Mouse (Mus musculus) spleen, embryonic (tissue): ENCODE measurements around the gene Gm28051.

Source experiments
- CTCF ChIA-PET: fragments of 350-600 bp; sonication (Branson Sonifier 250); formaldehyde crosslinking; loops from one replicate; lab custom pipeline; 2022; lab: Charles Lee

Gene Gm28051

DNA sequence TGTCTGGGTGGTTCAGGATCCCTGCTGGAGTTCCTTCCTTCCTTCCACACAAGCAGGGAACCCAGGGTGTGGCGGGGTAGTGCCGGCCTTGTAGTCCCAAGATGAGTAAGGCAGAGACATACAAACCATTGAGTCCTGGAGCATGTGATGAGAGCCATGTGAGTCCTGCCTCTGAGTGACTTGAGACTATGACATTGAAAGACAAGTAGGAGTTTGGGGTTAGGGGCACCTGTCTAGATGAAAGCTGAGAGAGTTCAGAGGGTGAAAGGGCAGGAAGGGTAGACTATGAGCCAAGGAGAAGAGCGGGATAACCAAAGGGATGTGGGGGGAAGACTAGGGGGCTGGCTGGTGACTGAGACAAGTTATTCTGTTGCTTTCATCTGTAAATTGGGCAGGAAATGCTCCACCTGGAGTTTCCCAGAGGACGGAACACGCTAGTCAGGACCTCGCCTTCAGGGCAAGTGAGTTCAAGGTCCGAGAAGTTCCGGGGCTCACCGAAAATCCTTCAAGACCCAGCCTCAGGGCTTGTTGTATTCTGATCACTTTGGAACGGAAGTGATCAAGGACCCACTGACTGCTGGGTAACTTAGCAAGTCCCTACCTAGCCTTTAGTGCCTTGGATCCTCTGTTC is 50.6 kb downstream of the Gm28051 start:
- CTCF ChIA-PET: no interaction called here

DNA sequence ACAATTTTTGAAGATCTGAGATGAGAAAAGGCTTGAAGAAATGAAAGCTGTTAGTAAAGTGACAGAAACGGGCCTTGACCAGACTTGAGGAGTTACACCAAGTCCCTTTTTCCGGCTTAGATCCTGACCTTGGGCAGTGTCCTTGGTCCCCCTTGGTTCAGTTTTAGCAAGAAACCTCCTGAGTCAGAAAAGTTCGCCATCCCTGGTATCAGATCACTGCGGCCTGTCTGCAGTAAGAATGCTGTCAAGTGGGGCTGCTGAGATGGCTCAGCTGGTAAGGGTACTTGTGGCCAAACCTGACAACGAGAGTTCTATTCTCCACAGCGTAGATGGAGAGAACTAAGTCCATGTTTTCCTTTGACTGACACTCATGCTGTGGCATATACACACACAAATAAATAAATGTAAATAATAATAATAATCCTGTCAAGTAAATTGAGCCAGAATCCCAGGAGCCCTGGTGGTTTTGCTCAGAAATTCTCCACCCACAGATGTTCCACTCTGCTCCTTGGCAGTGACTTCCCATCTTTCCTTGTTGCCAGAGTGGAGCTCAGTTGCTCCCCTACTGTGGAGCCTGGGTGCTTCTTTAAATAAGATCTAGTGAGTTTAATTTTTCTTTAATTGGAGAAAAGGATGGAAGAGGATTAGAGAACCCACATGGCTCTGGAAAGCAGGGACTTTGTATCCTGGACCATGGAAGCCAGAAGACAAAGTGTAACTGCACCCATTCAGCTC is 51.5 kb downstream of the Gm28051 start:
- CTCF ChIA-PET: interaction anchor here (0.5 to 0.7 kb wide), 2 partner anchors 46 to 712 kb away, joined by 3 to 6 read pairs; no protein-coding TSS in a partner anchor

DNA sequence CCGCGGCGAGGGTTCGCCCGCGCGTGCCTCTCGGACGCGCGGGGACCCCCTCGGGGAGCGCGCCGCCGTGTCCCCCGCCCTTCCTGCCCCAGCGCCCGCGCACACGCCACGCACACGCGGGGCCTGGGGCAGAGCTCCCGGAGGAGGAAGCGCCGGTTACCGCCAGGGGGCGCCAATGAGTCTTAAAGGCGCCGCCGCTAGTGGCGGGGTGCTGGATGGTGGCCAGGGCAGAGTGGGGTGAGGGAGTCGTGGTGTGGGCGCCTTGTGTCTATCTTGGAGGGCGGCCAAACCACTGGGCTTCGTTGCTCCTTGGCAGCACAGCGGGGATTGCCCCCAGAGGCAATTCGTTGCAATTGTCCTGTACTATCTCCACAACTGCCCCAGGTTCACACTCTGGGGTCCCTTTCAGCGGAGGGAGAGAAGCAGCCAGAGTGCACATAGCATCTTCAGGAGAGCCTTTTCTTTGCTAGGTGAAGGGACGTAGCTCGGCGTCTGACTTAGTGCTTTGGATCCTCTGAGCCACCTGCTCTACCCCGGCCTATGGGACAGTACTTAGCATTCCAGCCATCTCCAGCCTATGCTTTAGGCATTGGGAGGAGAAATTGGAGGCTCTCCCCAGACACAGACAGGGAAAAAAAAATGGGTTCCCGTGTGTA is 52.2 kb downstream of the Gm28051 start:
- CTCF ChIA-PET: interaction anchor here (0.5 to 0.7 kb wide), 2 partner anchors 46 to 711 kb away, joined by 3 to 6 read pairs; no protein-coding TSS in a partner anchor

DNA sequence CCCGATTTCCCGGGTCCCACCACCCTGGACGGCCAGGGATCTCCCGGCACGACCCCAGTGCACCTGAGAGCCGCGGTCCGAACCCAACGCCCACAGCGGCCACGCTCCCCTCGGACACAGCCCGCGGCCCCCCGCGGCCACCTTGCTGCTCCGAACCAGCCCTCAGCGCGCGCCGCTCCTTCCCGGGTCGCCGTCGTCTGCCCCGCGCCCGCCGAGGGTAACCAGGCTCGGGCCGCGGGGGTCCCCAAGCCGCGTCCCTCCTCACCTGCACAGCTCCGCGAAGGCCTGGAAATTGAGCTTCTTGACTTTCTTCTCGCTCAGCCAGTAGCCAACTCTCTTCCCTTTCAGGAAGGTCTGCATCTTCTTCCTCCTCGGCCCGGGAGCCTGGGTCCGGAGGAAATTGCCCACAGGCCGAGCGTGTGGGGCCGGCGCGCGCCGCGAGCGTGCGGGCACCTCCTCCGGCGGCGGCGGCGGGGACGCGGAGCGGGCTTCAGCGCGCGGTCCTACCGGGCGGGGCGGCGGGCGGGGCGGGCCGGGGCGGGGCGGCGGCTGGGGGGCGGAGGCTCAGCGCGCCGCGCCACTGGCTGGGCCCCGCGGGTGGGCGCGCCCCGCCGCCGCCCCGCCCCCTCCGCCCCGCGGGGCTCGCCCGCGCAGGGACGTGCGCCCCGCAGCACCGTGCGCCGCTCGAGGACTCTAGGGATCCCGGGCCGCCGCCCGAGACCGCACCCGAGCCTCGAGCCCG is 52.9 kb downstream of the Gm28051 start, which contains the start of gene Itpk1:
TSS of gene Itpk1 (minus strand) at position 474 of the 742 bp plus-strand sequence.
- CTCF ChIA-PET: no interaction called here

DNA sequence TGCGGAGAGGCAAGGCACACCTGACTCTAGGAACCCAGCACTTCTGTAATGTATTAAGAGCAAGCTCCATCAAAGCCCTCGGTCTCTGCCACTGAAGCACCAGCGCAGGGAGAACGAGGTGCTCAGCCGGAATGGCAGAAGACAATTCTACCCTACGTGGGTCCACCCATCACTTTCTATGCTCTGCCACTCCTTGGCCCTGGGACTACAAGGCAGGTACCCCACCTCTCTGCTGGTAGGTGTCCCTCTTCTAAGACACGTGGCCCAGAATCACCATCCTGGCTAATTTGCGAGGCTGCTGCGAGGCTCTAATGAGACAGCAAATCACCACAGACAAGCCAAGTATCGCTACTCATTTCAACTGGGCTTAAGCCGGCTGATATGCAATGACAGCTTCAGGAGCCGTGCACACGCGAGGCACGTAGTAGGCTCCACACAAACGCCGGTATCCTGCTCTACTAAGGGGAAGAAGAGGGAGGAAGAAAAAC is 53.6 kb downstream of the Gm28051 start:
- CTCF ChIA-PET: interaction anchor here (3.4 kb wide), 1 partner anchor 13 kb away, joined by 24 read pairs; no protein-coding TSS in a partner anchor

DNA sequence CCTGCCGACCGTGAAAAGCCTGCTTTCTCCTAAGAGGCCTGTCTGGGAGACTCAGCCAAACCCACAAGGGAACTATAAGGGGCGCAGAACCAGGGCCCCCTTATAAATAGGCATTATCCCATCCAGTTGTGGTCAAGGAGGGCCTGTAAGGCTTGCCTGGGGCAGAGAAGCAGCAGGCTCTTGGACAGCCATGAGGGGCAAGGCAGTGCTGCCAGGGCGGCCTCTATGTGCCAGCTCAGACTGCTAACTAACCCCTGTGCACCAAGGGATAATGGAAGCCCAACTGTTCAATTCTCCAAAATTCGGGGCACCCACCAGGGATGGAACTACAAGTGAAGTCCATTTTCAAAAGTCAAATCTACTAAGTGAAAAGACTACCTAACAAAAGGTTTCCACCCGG is 54.1 kb downstream of the Gm28051 start:
- CTCF ChIA-PET: interaction anchor here (0.7 to 3.4 kb wide), 2 partner anchors 13 to 100 kb away, joined by 5 to 24 read pairs; no protein-coding TSS in a partner anchor

DNA sequence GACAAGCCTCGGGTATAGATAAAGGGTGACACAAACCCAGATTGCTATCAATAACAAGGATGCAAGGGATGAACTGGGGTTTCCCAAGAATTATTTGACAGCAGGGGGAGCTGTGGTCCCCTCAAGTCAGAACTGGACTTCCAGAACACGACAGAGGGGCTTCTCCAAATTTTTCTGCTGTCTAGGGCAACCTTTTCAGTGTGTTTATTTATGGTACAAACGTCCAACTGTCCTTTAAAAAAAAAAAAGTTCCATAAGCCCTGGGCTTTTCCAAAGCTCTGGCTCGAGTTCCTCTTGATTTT is 54.5 kb downstream of the Gm28051 start:
- CTCF ChIA-PET: interaction anchor here (0.7 to 3.4 kb wide), 3 partner anchors 12 to 100 kb away, joined by 5 to 24 read pairs (median 8); no protein-coding TSS in a partner anchor

DNA sequence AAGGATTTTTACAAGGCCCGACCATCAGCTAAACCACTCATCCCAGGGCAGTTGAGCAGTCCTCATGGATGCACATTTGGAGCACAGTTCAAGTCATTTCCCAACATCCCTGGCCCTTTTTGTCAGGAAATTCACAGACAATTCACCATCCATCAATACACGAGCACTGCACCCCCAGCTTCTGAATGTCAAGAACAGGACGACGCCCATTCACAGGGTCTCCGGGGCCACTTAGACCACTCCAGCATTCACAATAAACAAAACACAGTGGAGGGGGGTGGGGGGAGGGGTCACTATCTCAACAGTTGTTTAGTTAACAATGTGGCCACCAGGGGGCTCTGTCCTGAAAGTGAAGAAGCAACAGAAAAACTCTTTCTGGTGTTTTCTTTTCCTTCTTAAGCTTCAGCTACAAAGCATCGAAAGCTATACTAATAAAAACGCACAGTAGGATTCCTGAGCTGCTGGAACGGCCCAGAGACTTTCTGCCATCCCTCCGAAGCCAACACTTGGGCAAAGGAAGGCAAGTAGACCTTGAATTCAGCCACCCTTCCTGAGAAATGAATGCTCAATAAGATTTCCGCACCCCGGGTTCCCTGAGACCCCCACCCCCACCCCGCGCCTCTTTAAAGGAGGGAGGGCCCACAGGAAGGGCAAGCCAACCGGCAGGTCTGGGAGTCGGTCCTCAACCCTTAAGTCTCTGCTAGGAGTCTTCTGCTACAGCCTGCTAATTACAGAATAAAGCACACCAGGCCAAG is 55.0 kb downstream of the Gm28051 start:
- CTCF ChIA-PET: interaction anchor here (0.6 to 3.4 kb wide), 4 partner anchors 12 to 406 kb away, joined by 3 to 24 read pairs (median 6); no protein-coding TSS in a partner anchor

DNA sequence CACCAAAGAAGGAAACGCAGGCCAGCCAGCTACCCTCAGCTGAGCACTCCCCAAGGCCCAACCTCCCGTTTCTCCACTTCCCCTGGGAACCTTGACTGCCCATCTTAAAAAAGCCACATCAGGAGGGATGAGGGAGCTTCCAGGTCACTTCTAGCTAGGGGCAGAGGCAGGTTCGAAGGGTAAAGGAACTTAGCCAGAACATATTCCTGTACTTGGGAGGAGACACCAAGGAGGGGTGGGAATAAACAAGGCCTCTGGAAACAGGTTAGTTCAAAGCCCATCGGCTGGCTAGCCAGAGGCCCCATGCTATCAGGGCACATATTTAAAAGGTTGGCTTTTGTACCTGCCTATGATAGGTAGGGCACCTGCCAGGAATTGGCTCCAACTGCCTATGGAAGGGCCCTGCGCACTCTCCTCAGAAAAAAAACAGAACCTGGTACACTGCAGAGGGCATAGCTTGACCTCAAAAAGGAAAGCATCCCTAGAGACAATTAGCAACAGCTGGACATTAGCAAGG is 55.8 kb downstream of the Gm28051 start:
- CTCF ChIA-PET: interaction anchor here (0.6 to 3.4 kb wide), 2 partner anchors 11 to 407 kb away, joined by 3 to 24 read pairs; no protein-coding TSS in a partner anchor

DNA sequence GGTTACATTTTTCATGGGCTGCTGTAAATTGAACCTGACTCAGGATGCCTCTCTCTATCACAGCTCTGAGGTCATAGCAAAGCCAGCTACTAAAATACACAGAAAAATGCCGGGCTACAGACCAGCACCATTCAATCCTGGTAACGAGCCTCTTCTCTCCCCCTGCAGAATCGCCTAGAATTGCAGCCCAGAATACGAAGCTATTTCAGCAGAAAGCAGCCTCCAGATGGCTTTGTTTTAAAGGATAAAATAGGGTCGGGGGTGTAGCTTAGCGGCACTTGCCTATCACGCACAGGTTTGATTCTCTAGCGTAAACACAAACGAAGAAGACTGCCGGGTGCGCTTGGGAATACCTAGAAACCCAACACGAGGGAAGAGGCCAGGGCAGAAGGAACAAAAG is 57.1 kb downstream of the Gm28051 start:
- CTCF ChIA-PET: interaction anchor here (0.6 to 3.4 kb wide), 3 partner anchors 9 to 19 kb away, joined by 3 to 24 read pairs (median 3); no protein-coding TSS in a partner anchor

DNA sequence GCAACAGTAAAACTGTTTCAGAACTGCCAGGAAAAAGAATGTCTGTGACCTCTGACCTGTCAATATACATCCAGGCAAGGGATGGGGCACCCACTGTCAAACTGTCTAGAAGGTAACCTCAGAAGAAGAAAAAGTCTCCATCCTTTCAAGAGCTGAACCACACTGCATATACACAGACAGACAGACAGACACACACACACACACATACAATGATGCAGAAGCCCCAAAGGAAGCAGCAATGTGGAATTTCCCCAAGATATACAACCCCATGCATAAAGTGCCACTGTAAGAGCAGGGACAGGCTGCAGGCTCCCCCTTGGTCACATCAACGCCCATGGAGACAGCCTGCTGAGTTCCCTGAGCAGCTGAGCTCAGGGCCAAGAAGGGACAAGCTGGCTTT is 58.4 kb downstream of the Gm28051 start:
- CTCF ChIA-PET: no interaction called here

DNA sequence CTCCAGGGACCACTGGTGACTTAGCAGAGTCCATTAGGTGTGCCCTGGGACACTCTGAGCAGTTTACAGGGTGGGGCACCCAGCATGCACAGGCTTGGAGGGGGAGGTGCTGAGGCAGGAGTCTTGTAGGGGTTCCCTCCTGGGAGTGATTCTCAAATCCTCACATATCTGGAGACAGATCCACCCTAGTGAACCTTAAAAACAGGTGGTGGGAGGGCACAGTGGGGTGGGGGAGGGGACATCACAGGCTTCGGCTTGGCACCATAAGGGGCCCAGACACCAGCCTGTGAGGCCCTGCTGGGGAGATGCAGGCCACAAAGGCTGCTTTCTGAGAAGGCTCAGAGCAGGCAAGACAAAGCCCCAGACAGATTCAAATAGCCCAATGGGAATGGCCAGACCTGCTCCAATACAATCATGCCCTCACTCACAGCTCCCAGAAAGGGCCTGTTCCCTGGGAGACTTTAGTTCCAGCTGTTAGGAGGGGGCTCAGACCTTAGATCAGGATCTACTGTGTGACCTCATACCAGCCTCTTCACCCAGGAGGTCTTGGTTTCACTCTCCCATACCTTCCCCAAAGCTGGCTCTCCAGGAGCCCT is 59.4 kb downstream of the Gm28051 start:
- CTCF ChIA-PET: interaction anchor here (0.8 kb wide), 1 partner anchor 15 kb away, joined by 3 read pairs; no protein-coding TSS in a partner anchor

DNA sequence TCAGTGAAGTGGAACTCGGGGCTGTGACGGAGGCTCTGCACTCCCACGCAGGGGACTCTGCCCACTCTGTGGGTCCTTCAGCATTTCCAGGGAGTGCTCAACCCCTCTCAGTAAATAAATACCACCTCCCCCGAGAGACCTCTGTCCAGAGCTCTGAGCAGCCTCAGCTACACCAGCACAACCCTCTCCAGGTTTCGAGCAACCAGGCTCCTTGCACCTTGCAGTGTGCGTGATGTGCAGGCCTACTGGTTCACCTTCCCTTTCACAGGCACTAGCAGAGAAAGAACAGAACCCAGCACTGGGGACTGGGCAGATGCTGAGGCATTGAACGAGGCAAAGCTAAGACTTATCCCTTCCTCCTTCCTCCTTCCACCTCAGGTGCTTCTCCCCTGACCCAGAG is 60.2 kb downstream of the Gm28051 start:
- CTCF ChIA-PET: interaction anchor here (0.6 to 0.8 kb wide), 2 partner anchors 16 to 62 kb away, joined by 3 to 4 read pairs; no protein-coding TSS in a partner anchor

DNA sequence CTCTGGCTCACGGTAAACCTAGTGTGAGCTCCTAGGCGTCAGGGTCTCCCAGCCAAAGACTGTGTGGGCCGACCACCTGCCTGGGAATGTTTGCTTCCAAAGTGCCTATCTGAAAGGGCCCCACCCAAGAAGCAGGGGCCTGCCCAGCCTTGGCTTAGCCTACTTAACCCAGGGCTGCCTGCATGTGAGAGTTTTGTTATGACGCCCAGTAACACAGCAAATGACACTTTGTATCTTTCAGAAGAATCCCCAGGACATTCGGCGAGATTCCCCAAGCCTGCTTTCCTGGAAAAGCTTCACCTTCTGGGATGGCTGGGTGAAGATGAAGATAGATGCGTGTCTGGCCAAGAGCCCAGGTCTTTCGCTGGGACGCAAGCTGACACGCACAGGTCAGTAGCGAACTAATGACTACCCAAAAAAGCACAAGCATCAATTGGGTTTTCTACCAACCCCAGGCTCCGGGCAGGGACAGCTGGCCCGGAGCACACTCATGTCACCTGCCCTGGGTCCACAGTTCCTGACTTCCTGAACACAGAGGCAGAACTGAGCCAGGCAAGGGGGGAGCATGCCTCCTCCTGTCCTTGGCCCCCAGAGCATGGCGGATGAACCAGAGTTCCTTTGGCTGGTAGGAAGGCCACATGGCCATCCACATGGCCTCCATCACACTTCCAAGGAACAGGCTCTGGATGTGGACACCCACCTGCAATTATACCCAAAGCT is 60.8 kb downstream of the Gm28051 start:
- CTCF ChIA-PET: interaction anchor here (0.6 kb wide), 1 partner anchor 62 kb away, joined by 4 read pairs; no protein-coding TSS in a partner anchor

DNA sequence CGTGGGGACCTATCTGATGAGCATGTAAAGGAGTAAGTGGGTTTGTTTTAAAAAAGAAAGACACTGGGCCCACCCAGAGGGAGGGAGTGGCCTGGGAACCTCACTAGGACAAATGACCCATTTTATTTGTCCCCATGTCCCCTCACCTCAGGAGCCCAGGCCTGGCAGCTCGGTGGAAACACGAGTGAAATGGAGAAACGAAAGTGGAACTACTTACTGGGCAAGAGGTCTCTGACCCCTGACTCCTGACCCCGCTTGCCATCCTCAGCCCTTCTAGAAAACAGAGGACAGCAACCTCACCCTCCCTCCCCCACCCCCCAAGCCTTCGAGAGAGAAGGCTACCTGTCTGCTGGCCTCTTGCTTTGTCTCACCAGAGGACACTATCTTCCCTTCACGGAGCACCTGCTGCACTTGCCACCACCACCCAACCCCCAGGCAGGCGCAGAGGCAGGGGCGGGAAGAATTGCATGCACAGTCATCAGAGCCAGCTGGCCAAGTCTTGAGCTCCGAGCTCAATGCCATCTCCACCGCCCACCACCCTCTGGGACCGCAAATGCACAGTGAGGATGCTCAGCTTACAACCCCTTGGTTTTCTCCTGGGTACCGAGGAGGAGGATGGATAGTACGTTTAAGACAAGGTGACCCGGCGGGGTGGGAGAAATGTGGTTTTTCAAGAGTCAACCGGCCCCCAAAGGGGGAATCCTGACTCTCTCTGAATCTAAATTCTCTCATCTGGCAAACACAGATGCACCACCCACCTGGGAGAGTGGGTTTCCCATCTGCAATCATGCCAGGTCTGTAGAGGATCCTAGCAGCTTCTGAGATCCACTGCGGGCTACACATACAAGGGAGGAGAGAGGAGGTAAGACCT is 62.0 kb downstream of the Gm28051 start:
- CTCF ChIA-PET: interaction anchor here (0.9 kb wide), 1 partner anchor 49 kb away, joined by 3 read pairs; no protein-coding TSS in a partner anchor

DNA sequence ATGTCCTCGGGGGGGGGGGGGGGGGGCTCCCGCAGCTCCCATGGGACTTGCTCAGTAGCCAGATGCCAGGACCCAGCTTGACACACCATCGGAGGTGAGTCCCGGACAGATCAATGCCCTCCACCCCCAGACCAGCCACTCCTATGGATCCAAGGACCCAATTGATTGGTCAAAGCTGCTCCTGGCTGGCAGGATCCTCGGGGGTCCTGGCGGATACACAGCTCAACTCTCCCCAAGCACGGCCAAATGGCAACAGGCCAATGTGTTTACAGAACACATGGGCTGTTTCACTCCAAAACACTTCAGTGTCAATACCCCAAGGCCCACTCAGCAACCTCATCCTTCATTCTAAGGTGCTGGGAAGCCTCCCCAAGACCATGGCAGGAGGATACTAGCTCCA is 65.8 kb downstream of the Gm28051 start:
- CTCF ChIA-PET: interaction anchor here (0.6 to 2.1 kb wide), 3 partner anchors 8 to 19 kb away, joined by 3 to 24 read pairs (median 9); no protein-coding TSS in a partner anchor

DNA sequence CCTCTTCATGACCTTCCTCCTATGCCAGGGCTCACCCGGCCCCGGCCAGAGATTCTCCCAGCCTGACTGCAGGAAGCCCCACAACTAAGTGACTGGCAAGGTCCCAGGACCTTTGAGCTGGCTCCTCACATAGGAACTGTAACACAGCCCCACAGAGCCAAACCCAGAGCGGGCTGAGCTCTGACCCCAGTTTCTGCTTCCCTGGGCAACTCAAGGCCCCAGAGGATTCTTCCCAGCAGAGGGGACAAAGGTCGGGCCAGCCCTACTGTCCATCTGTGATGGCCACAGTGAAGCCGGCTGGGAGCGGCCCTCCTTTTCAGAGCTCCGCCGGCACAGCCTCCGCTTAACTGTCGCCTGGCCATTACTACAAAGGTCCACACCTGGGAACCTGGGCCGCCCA is 66.4 kb downstream of the Gm28051 start:
- CTCF ChIA-PET: interaction anchor here (0.6 to 2.1 kb wide), 4 partner anchors 9 to 48 kb away, joined by 3 to 24 read pairs (median 9); no protein-coding TSS in a partner anchor
